Mouse (Mus musculus) lung, postnatal 0 days (tissue): Measurements from ENCODE around the gene Fank1. TPM values are rescaled to one million over a fixed set of nuclear protein-coding genes. Genes with fewer than 3 reads are reported as not detected.

Experiments used
- ATAC-seq: fragments of 200-750 bp; cut with Nextera tagmentation; 2 replicates; pipeline ENCODE4 v1.8.0; 2017; ENCODE audit warnings: moderate library complexity
- DNase-seq: peaks from one replicate; pipeline ENCODE4 v3.0.0-alpha.2; 2016; ENCODE audit warnings: low spot score
- H3K27ac ChIP-seq: fragments of 300-500 bp; sonication (generic); 2 replicates; pipeline ENCODE4 v1.5.1; 2014; ENCODE audit warnings: antibody characterized with exemption, mild to moderate bottlenecking, low read length, mixed read lengths
- H3K27me3 ChIP-seq: fragments of 300-500 bp; sonication (generic); replicated peaks from 2 replicates; pipeline ENCODE4 v1.6.1; 2014; ENCODE audit warnings: low read length, mixed read lengths; ENCODE audit not compliant: insufficient read depth
- H3K36me3 ChIP-seq: fragments of 300-500 bp; sonication (generic); 2 replicates; pipeline ENCODE4 v1.6.1; 2014; ENCODE audit warnings: low read length, mixed read lengths; ENCODE audit not compliant: insufficient read depth
- H3K4me1 ChIP-seq: fragments of 300-500 bp; sonication (generic); 2 replicates; pipeline ENCODE4 v1.6.1; 2014; ENCODE audit warnings: antibody characterized with exemption, low read depth, low read length, mixed read lengths; ENCODE audit not compliant: insufficient read depth
- H3K4me2 ChIP-seq: fragments of 300-500 bp; sonication (generic); replicated peaks from 2 replicates; pipeline ENCODE4 v1.6.1; 2014; ENCODE audit warnings: low read depth, mild to moderate bottlenecking, low read length, moderate library complexity, mixed read lengths
- H3K4me3 ChIP-seq: fragments of 300-500 bp; sonication (generic); 2 replicates; pipeline ENCODE4 v1.5.1; 2014; ENCODE audit warnings: low read depth, low read length
- H3K9ac ChIP-seq: fragments of 300-500 bp; sonication (generic); replicated peaks from 2 replicates; pipeline ENCODE4 v1.6.1; 2014; ENCODE audit warnings: low read depth, mild to moderate bottlenecking
- H3K9me3 ChIP-seq: fragments of 300-500 bp; sonication (generic); 2 replicates; pipeline ENCODE4 v1.6.1; 2016; ENCODE audit warnings: low read length, mixed read lengths
- CTCF ChIP-seq: IDR thresholded peaks from 2 replicates; pipeline ENCODE4 v1.5.1; 2016; ENCODE audit warnings: antibody characterized with exemption, mild to moderate bottlenecking
- EP300 ChIP-seq: IDR thresholded peaks from 2 replicates; pipeline ENCODE4 v1.6.1; 2016; ENCODE audit warnings: antibody characterized with exemption, mild to moderate bottlenecking, control low read depth
- WGBS: fragments of 180-500 bp; shearing (Covaris S2); extraction: QIAGEN DNeasy Blood & Tissue Kit; methylation state at CpG from one replicate; pipeline ENCODE4 v1.1.7; 2014; 5-methylcytosine and 5-hydroxymethylcytosine counted together
- polyA plus RNA-seq: library from polyadenylated mRNA; unstranded; fragments of >200 nt; fragmentation: Nextera tagmentation; extraction: Ambion mirVana; gene quantifications from 2 replicates; pipeline ENCODE4 v1.2.1, GENCODE M21; 2015

The Fank1 gene
- polyA plus RNA-seq, 1 experiment from 2014 or later = 6.8 TPM

GRCm38 (mm10) chr7:133775796-133776625, 650 bp upstream of the Fank1 start:
- H3K4me1 ChIP-seq = peaks cover 3% of the 10 kb centered on the region; the same call in 1 of the 2 replicates
- no peak for ATAC-seq
- no peaks in the 10 kb centered on the region for H3K27me3 ChIP-seq
- TF ChIP-seq CTCF (no peak), EP300 (no peak)
- H3K4me2 ChIP-seq = peak overlapping the region; percentile 90
- H3K9ac ChIP-seq = peak overlapping the region; percentile 51
- no peaks in the 10 kb centered on the region for H3K36me3 ChIP-seq
- whole genome bisulfite sequencing = 10% methylated on average over 24 of the region's 38 CpGs
- H3K4me3 ChIP-seq = peak overlapping the region; percentile 67
- no peak for DNase-seq
- H3K9me3 ChIP-seq = no peaks in the 10 kb centered on the region
- H3K27ac ChIP-seq = no peak overlapping the region

- H3K4me2 ChIP-seq = no peak overlapping the region; the same call in 1 of the 2 replicates
- WGBS = 46% methylated on average over 6 of the region's 6 CpGs
- H3K4me3 ChIP-seq = no peak overlapping the region
- no peak overlapping the region for H3K27ac ChIP-seq
- DNase-seq = peak; percentile 53
- H3K9ac ChIP-seq = no peak overlapping the region
- TF ChIP-seq EP300 (no peak), CTCF (no peak)
- no peaks in the 10 kb centered on the region for H3K9me3 ChIP-seq
- peaks cover 3% of the 10 kb centered on the region; the same call in 1 of the 2 replicates for H3K4me1 ChIP-seq
- no peaks in the 10 kb centered on the region for H3K36me3 ChIP-seq
- no peaks in the 10 kb centered on the region for H3K27me3 ChIP-seq
- peak; percentile 34; the same call in 1 of the 2 replicates for ATAC-seq
Observed at GRCm38 (mm10) chr7:133781583-133781982, 4.9 kb downstream of the Fank1 start.

- DNase-seq (peak; percentile 54), ATAC-seq (no peak; the same call in 1 of the 2 replicates)
- no peak overlapping the region; the same call in 1 of the 2 replicates for H3K4me3 ChIP-seq
- TF ChIP-seq CTCF = no peak
- no peaks in the 10 kb centered on the region for H3K36me3 ChIP-seq
- peaks cover 1% of the 10 kb centered on the region; the same call in 1 of the 2 replicates for H3K4me1 ChIP-seq
- peak overlapping the region; percentile 73; the same call in 1 of the 2 replicates for H3K27ac ChIP-seq
- no peaks in the 10 kb centered on the region for H3K9me3 ChIP-seq
- no peaks in the 10 kb centered on the region for H3K27me3 ChIP-seq
- peak overlapping the region; percentile 11 for H3K4me2 ChIP-seq
- WGBS = 33% methylated on average over 6 of the region's 6 CpGs
- H3K9ac ChIP-seq = no peak overlapping the region
Observed at GRCm38 (mm10) chr7:133781991-133782390, 5.3 kb downstream of the Fank1 start.

- WGBS = 25% methylated on average over 18 of the region's 18 CpGs
- Histone ChIP-seq H3K36me3 (no peaks in the 10 kb centered on the region), H3K4me1 (no peaks in the 10 kb centered on the region), H3K27ac (peak within 1 kb of the TSS; percentile 73), H3K4me3 (no peak within 1 kb of the TSS; the same call in 1 of the 2 replicates), H3K9me3 (no peaks in the 10 kb centered on the region), H3K9ac (no peak within 1 kb of the TSS), H3K4me2 (peak within 1 kb of the TSS; percentile 11), H3K27me3 (no peaks in the 10 kb centered on the region)
- no peak for TF ChIP-seq EP300
- peak; percentile 86 for TF ChIP-seq CTCF
- peak; percentile 94 for ATAC-seq
- DNase-seq = peak; percentile 89
Observed at GRCm38 (mm10) chr7:133782717-133783435, 6.2 kb downstream of the Fank1 start, which contains the start of gene Dhx32. Dhx32 (minus strand) TSS chr7:133782726.

- ATAC-seq = no peak
- WGBS = 83% methylated on average over 6 of the region's 6 CpGs
Observed at GRCm38 (mm10) chr7:133787571-133787970, 10.9 kb downstream of the Fank1 start.

GRCm38 (mm10) chr7:133788147-133788546, 11.5 kb downstream of the Fank1 start:
- Histone ChIP-seq H3K36me3 (no peaks in the 10 kb centered on the region), H3K9ac (no peak overlapping the region), H3K4me3 (no peak overlapping the region), H3K4me2 (no peak overlapping the region), H3K27ac (no peak overlapping the region), H3K4me1 (no peaks in the 10 kb centered on the region), H3K27me3 (no peaks in the 10 kb centered on the region), H3K9me3 (no peaks in the 10 kb centered on the region)
- DNase-seq = no peak
- 56% methylated on average over 3 of the region's 3 CpGs for WGBS
- no peak for ATAC-seq
- no peak for TF ChIP-seq CTCF
- TF ChIP-seq EP300 = no peak

More at GRCm38 (mm10) chr7:133787571-133787970, 10.9 kb downstream of the Fank1 start:
- H3K36me3 ChIP-seq = no peaks in the 10 kb centered on the region
- H3K9me3 ChIP-seq = no peaks in the 10 kb centered on the region
- no peak overlapping the region for H3K27ac ChIP-seq
- no peaks in the 10 kb centered on the region for H3K27me3 ChIP-seq
- TF ChIP-seq EP300 = no peak
- no peak for TF ChIP-seq CTCF
- no peak overlapping the region for H3K4me3 ChIP-seq
- no peak overlapping the region for H3K9ac ChIP-seq
- no peak overlapping the region for H3K4me2 ChIP-seq
- no peak for DNase-seq
- H3K4me1 ChIP-seq = no peaks in the 10 kb centered on the region
